Mouse (Mus musculus) embryo, embryonic 11.5 days (tissue): Measurements from ENCODE around the gene Csdc2.
A peak's percentile ranks its signal among the peaks of the same experiment; 100 is the strongest.
"Not testable (repeated sequence)": the region's sequence is repeated elsewhere in the genome, so short reads cannot be mapped to it uniquely, and the experiment has no call there.

Source experiments
- DNase-seq: peaks from one replicate; pipeline ENCODE4 v3.0.0-alpha.2; 2012; ENCODE audit warnings: low read depth, low spot score

Gene Csdc2

GRCm38 (mm10) chr15:81936679-81937078 is at the start of gene Csdc2:
TSS of gene Csdc2 (plus strand) at chr15:81936759.
- DNase-seq, result peak; percentile 41

- no peak for DNase-seq
These were observed 49.6 kb upstream of the Csdc2 start for GRCm38 (mm10) chr15:81886795-81887550.

GRCm38 (mm10) chr15:81889175-81889574 is 47.4 kb upstream of the Csdc2 start:
- no peak for DNase-seq

- DNase-seq, result no peak
These were observed 45.3 kb upstream of the Csdc2 start for GRCm38 (mm10) chr15:81891140-81891802.

GRCm38 (mm10) chr15:81891822-81892580 is 44.6 kb upstream of the Csdc2 start:
- DNase-seq, result peak; percentile 7

- DNase-seq, result no peak
These were observed 42.6 kb upstream of the Csdc2 start for GRCm38 (mm10) chr15:81894002-81894401.

GRCm38 (mm10) chr15:81896407-81896806 is 40.2 kb upstream of the Csdc2 start:
- DNase-seq, result no peak

- DNase-seq, result no peak
These were observed 38.8 kb upstream of the Csdc2 start for GRCm38 (mm10) chr15:81897607-81898285.

GRCm38 (mm10) chr15:81898751-81899150 is 37.8 kb upstream of the Csdc2 start:
- no peak for DNase-seq

GRCm38 (mm10) chr15:81904939-81905338 is 31.6 kb upstream of the Csdc2 start:
- peak; percentile 29 for DNase-seq

GRCm38 (mm10) chr15:81907953-81908352 is 28.6 kb upstream of the Csdc2 start:
- DNase-seq, result no peak

- DNase-seq, result not testable (repeated sequence)
These were observed 27.8 kb upstream of the Csdc2 start for GRCm38 (mm10) chr15:81908767-81909166.

GRCm38 (mm10) chr15:81912498-81912897 is 24.1 kb upstream of the Csdc2 start:
- no peak for DNase-seq

GRCm38 (mm10) chr15:81914668-81915067 is 21.9 kb upstream of the Csdc2 start:
- DNase-seq, result no peak

- DNase-seq, result no peak
These were observed 20.9 kb upstream of the Csdc2 start for GRCm38 (mm10) chr15:81915663-81916062.

GRCm38 (mm10) chr15:81917201-81917600 is 19.4 kb upstream of the Csdc2 start:
- DNase-seq, result no peak

- peak; percentile 38 for DNase-seq
These were observed 18.7 kb upstream of the Csdc2 start for GRCm38 (mm10) chr15:81917621-81918463.

- DNase-seq, result no peak
These were observed 17.5 kb upstream of the Csdc2 start for GRCm38 (mm10) chr15:81919062-81919461.

GRCm38 (mm10) chr15:81920546-81921217 is 15.9 kb upstream of the Csdc2 start:
- DNase-seq, result no peak

GRCm38 (mm10) chr15:81921255-81921654 is 15.3 kb upstream of the Csdc2 start:
- no peak for DNase-seq
